Mouse (Mus musculus): ENCODE results near the gene Pced1b. TPM values are rescaled to one million over a fixed set of nuclear protein-coding genes. Genes with fewer than 3 reads are reported as not detected.
A peak's percentile ranks its signal among the peaks of the same experiment; 100 is the strongest.

Gene Pced1b
- polyA plus RNA-seq, 1 experiment from 2014 or later: 5.5 TPM

DNA sequence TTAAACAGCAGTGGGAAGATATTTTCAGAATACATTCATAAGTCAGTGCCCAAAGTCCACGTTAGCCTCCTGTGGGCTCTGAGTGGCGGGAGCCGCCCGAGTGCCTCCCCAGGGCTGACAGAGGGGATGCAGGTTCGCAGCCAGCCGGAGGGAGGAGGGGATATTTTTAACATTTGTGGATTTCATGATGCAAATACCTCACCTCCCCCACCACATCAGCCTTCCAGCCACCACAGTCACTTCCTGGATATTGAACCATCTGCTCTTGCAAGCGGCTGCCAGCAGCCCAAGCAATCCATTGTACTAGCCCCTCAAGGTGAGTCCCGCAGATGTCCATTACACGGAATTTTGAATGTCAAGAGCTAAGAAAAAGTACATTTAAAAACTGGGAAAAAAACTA, 95.4 kb downstream of the Pced1b start:
- H3K9me3 ChIP-seq (ENCODE audit: low read depth, low read length): no peaks in the 10 kb centered on the region
- H3K9ac ChIP-seq: no peak overlapping the region
- ATAC-seq (ENCODE audit: insufficient read depth) (no peak), DNase-seq (no peak)
- H3K4me1 ChIP-seq (ENCODE audit: insufficient read depth): no peaks in the 10 kb centered on the region
- TF ChIP-seq CTCF (IDR thresholded peaks at IDR 0.05; ENCODE audit: low read depth): no peak
- no peaks in the 10 kb centered on the region for H3K36me3 ChIP-seq (ENCODE audit: insufficient read depth)
- H3K4me3 ChIP-seq (ENCODE audit: low read depth, low read length): no peak overlapping the region
- H3K27me3 ChIP-seq (ENCODE audit: insufficient read depth, low read length): no peaks in the 10 kb centered on the region
- no peak overlapping the region for H3K4me2 ChIP-seq
- no peak overlapping the region for H3K27ac ChIP-seq (ENCODE audit: low read depth)
- WGBS: 84% methylated on average over 9 of the region's 9 CpGs

GRCm38 (mm10) chr15:97342945-97343344, 96.0 kb downstream of the Pced1b start:
- Histone ChIP-seq H3K4me3 (ENCODE audit: low read depth, low read length) (no peak overlapping the region), H3K27ac (ENCODE audit: low read depth) (no peak overlapping the region), H3K9ac (no peak overlapping the region), H3K27me3 (ENCODE audit: insufficient read depth, low read length) (no peaks in the 10 kb centered on the region), H3K4me1 (ENCODE audit: insufficient read depth) (no peaks in the 10 kb centered on the region), H3K9me3 (ENCODE audit: low read depth, low read length) (no peaks in the 10 kb centered on the region), H3K36me3 (ENCODE audit: insufficient read depth) (no peaks in the 10 kb centered on the region), H3K4me2 (no peak overlapping the region)
- WGBS: 77% methylated on average over 8 of the region's 8 CpGs
- no peak for TF ChIP-seq CTCF (IDR thresholded peaks at IDR 0.05; ENCODE audit: low read depth)
- DNase-seq (no peak), ATAC-seq (ENCODE audit: insufficient read depth) (peak; percentile 50; the same call in 1 of the 2 replicates)

GRCm38 (mm10) chr15:97343921-97344320, 97.0 kb downstream of the Pced1b start:
- DNase-seq (no peak), ATAC-seq (ENCODE audit: insufficient read depth) (no peak)
- H3K4me2 ChIP-seq: no peak overlapping the region
- H3K9me3 ChIP-seq (ENCODE audit: low read depth, low read length): no peaks in the 10 kb centered on the region
- H3K9ac ChIP-seq: no peak overlapping the region
- no peak overlapping the region for H3K27ac ChIP-seq (ENCODE audit: low read depth)
- WGBS: 87% methylated on average over 9 of the region's 9 CpGs
- H3K4me3 ChIP-seq (ENCODE audit: low read depth, low read length): no peak overlapping the region
- H3K27me3 ChIP-seq (ENCODE audit: insufficient read depth, low read length): no peaks in the 10 kb centered on the region
- no peak for TF ChIP-seq CTCF (IDR thresholded peaks at IDR 0.05; ENCODE audit: low read depth)
- H3K4me1 ChIP-seq (ENCODE audit: insufficient read depth): no peaks in the 10 kb centered on the region
- no peaks in the 10 kb centered on the region for H3K36me3 ChIP-seq (ENCODE audit: insufficient read depth)

DNA sequence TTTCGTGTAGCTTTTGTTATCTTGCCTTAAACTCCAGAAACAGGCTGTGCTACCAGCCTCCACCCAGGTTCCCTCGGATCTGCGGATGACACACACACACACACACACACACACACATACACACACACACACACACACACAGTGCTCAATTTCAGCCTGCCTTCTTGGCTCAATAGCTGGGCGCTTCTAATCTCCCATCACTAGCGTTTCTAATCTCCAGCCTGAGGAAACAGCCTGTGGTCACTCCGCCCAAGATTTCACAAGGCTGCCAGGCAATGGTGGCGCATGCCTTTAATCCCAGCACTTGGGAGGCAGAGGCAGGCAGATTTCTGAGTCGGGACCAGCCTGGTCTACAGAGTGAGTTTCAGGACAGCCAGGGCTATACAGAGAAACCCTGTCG, 98.2 kb downstream of the Pced1b start:
- Histone ChIP-seq H3K36me3 (ENCODE audit: insufficient read depth) (no peaks in the 10 kb centered on the region), H3K4me2 (no peak overlapping the region), H3K27ac (ENCODE audit: low read depth) (no peak overlapping the region), H3K27me3 (ENCODE audit: insufficient read depth, low read length) (no peaks in the 10 kb centered on the region), H3K9ac (no peak overlapping the region), H3K4me3 (ENCODE audit: low read depth, low read length) (no peak overlapping the region), H3K4me1 (ENCODE audit: insufficient read depth) (no peaks in the 10 kb centered on the region), H3K9me3 (ENCODE audit: low read depth, low read length) (no peaks in the 10 kb centered on the region)
- no peak for TF ChIP-seq CTCF (IDR thresholded peaks at IDR 0.05; ENCODE audit: low read depth)
- DNase-seq (no peak), ATAC-seq (ENCODE audit: insufficient read depth) (no peak)
- 87% methylated on average over 9 of the region's 9 CpGs for WGBS

DNA sequence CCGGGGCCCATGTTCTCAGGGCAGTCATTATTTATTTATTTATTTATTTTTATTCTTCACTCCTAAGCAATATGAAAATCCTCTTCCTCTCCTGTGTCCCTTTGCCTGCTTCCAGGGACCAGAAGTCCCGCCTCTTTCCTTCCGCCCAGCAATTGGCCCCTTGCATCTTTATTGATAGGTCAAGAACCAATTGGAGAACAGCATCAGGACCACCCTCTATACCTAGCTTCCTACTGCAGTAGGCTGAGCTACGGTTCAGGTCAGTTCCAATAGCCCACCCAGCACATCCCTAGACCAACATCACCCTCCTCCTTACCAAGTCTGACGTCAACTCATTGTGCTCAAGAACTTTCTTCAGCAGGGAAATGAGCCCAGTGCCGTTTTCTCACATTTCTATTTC, 99.0 kb downstream of the Pced1b start:
- DNase-seq (no peak), ATAC-seq (ENCODE audit: insufficient read depth) (no peak)
- H3K4me1 ChIP-seq (ENCODE audit: insufficient read depth): 0 out of 2 replicates have a peak, but pooled peaks cover 5% of the 10 kb centered on the region
- no peaks in the 10 kb centered on the region for H3K9me3 ChIP-seq (ENCODE audit: low read depth, low read length)
- no peak overlapping the region for H3K4me2 ChIP-seq
- H3K4me3 ChIP-seq (ENCODE audit: low read depth, low read length): no peak overlapping the region
- WGBS: 77% methylated on average over 6 of the region's 6 CpGs
- no peak overlapping the region for H3K27ac ChIP-seq (ENCODE audit: low read depth)
- no peaks in the 10 kb centered on the region for H3K27me3 ChIP-seq (ENCODE audit: insufficient read depth, low read length)
- no peak for TF ChIP-seq CTCF (IDR thresholded peaks at IDR 0.05; ENCODE audit: low read depth)
- H3K9ac ChIP-seq: no peak overlapping the region
- H3K36me3 ChIP-seq (ENCODE audit: insufficient read depth): no peaks in the 10 kb centered on the region

DNA sequence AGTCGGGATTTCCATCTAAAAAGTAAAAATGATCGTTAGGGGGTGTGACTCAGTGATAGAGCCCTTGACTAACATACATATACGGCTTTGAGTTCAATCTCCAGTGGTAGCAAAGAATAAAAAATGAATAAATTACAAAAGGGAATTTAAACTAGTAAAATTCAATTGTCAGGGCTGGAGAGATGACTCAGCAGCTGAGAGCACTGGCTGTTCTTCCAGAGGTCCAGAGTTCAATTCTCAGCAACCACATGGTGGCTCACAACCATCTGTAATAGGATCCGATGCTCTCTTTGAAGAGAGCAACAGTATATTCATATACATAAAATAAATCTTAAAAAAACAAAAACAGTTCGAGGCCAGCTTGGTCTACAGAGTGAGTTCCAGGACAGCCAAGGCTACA, 99.5 kb downstream of the Pced1b start:
- Histone ChIP-seq H3K36me3 (ENCODE audit: insufficient read depth) (no peaks in the 10 kb centered on the region), H3K4me2 (no peak overlapping the region), H3K27me3 (ENCODE audit: insufficient read depth, low read length) (no peaks in the 10 kb centered on the region), H3K27ac (ENCODE audit: low read depth) (no peak overlapping the region), H3K4me1 (ENCODE audit: insufficient read depth) (0 out of 2 replicates have a peak, but pooled peaks cover 7% of the 10 kb centered on the region), H3K9ac (no peak overlapping the region), H3K4me3 (ENCODE audit: low read depth, low read length) (no peak overlapping the region), H3K9me3 (ENCODE audit: low read depth, low read length) (no peaks in the 10 kb centered on the region)
- DNase-seq (no peak), ATAC-seq (ENCODE audit: insufficient read depth) (no peak)
- no peak for TF ChIP-seq CTCF (IDR thresholded peaks at IDR 0.05; ENCODE audit: low read depth)
- WGBS: 81% methylated on average over 5 of the region's 5 CpGs

DNA sequence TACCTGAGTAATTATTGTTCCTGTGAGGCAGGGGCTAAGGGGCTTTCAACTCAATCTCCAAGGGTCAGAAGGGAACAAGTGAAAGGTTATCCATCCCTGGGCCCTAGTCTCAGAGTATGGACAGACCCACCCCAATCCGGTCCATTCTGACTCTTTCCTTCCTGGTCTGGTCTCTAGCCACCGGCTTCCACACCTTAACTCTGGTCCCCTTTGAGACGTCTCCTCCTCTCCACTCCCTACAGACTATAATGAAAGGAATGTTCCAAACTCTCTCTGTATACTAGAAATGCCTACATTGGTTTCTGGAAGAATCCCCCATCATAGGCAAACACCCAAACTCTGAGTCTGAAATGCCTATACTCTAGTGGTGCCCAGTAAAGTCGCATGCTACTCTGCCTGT, 100.0 kb downstream of the Pced1b start:
- no peak overlapping the region for H3K4me3 ChIP-seq (ENCODE audit: low read depth, low read length)
- no peak for ATAC-seq (ENCODE audit: insufficient read depth)
- no peak for DNase-seq
- H3K27me3 ChIP-seq (ENCODE audit: insufficient read depth, low read length): no peaks in the 10 kb centered on the region
- no peaks in the 10 kb centered on the region for H3K9me3 ChIP-seq (ENCODE audit: low read depth, low read length)
- no peaks in the 10 kb centered on the region for H3K36me3 ChIP-seq (ENCODE audit: insufficient read depth)
- H3K4me2 ChIP-seq: no peak overlapping the region
- no peak overlapping the region for H3K9ac ChIP-seq
- WGBS: 86% methylated on average over 4 of the region's 4 CpGs
- H3K27ac ChIP-seq (ENCODE audit: low read depth): no peak overlapping the region
- 0 out of 2 replicates have a peak, but pooled peaks cover 7% of the 10 kb centered on the region for H3K4me1 ChIP-seq (ENCODE audit: insufficient read depth)
- no peak for TF ChIP-seq CTCF (IDR thresholded peaks at IDR 0.05; ENCODE audit: low read depth)

All from lung, embryonic 14.5 days (tissue).